Mouse (Mus musculus) urinary bladder, postnatal 25 days (tissue): ENCODE data around the gene Tmem63c.

Experiments used
- DNase-seq: peaks from one replicate; pipeline ENCODE4 v3.0.0; 2022; ENCODE audit warnings: low spot score

Gene Tmem63c

GRCm38 (mm10) chr12:87054873-87055272, 33.7 kb downstream of the Tmem63c start:
- no peak for DNase-seq

GRCm38 (mm10) chr12:87057066-87057465, 35.9 kb downstream of the Tmem63c start:
- no peak for DNase-seq

GRCm38 (mm10) chr12:87065446-87065845, 44.3 kb downstream of the Tmem63c start:
- DNase-seq: no peak

- DNase-seq: no peak
Measured at GRCm38 (mm10) chr12:87066429-87066828, 45.3 kb downstream of the Tmem63c start.

GRCm38 (mm10) chr12:87070520-87070919, 49.4 kb downstream of the Tmem63c start:
- no peak for DNase-seq

GRCm38 (mm10) chr12:87076610-87077009, 55.5 kb downstream of the Tmem63c start:
- no peak for DNase-seq

- no peak for DNase-seq
Measured at GRCm38 (mm10) chr12:87082797-87083196, 61.7 kb downstream of the Tmem63c start.

- DNase-seq: no peak
Measured at GRCm38 (mm10) chr12:87087236-87087635, 66.1 kb downstream of the Tmem63c start.

GRCm38 (mm10) chr12:87088331-87088730, 67.2 kb downstream of the Tmem63c start:
- no peak for DNase-seq

- no peak for DNase-seq
Measured at GRCm38 (mm10) chr12:87089255-87089654, 68.1 kb downstream of the Tmem63c start.

GRCm38 (mm10) chr12:87089701-87090100, 68.6 kb downstream of the Tmem63c start:
- DNase-seq: no peak

GRCm38 (mm10) chr12:87091916-87092315, 70.8 kb downstream of the Tmem63c start:
- no peak for DNase-seq

GRCm38 (mm10) chr12:87093249-87093648, 72.1 kb downstream of the Tmem63c start:
- DNase-seq: no peak

- DNase-seq: no peak
Measured at GRCm38 (mm10) chr12:87093671-87094070, 72.5 kb downstream of the Tmem63c start.

- no peak for DNase-seq
Measured at GRCm38 (mm10) chr12:87100331-87100730, 79.2 kb downstream of the Tmem63c start.

- no peak for DNase-seq
Measured at GRCm38 (mm10) chr12:87102165-87102631, 81.1 kb downstream of the Tmem63c start, which contains the start of gene Ngb. Ngb (minus strand) TSS chr12:87102539.

- no peak for DNase-seq
Measured at GRCm38 (mm10) chr12:87103471-87103870, 82.3 kb downstream of the Tmem63c start.

- no peak for DNase-seq
Measured at GRCm38 (mm10) chr12:87104796-87105195, 83.7 kb downstream of the Tmem63c start.

- DNase-seq: no peak
Measured at GRCm38 (mm10) chr12:87107357-87107977, 86.3 kb downstream of the Tmem63c start.

GRCm38 (mm10) chr12:87121918-87122589, 100.9 kb downstream of the Tmem63c start:
- no peak for DNase-seq

- no peak for DNase-seq
Measured at GRCm38 (mm10) chr12:87127256-87127655, 106.1 kb downstream of the Tmem63c start.

GRCm38 (mm10) chr12:87130224-87130623, 109.1 kb downstream of the Tmem63c start:
- DNase-seq: no peak

GRCm38 (mm10) chr12:87131181-87131580, 110.0 kb downstream of the Tmem63c start:
- no peak for DNase-seq

- no peak for DNase-seq
Measured at GRCm38 (mm10) chr12:87131619-87132018, 110.5 kb downstream of the Tmem63c start.
